Mouse (Mus musculus) megakaryocyte, embryonic 14.5 days (primary cell): ENCODE measurements around the gene Lats2.

Source experiments
- FLI1 ChIP-seq: IDR thresholded peaks from 2 replicates; pipeline ENCODE4 v1.6.1; 2012; ENCODE audit warnings: low read length, inconsistent platforms, mixed read lengths
- GATA1 ChIP-seq: IDR thresholded peaks from 3 replicates; pipeline ENCODE4 v1.6.1; 2012; ENCODE audit warnings: mixed read lengths, low read length, inconsistent platforms, borderline replicate concordance

- TF ChIP-seq GATA1, result no peak
- no peak for TF ChIP-seq FLI1
Measured at GRCm38 (mm10) chr14:57665628-57665950, 92.6 kb downstream of the Lats2 start.
